15 mouse cellular contexts compared by ENCODE assay signal in the genomic region with DNA sequence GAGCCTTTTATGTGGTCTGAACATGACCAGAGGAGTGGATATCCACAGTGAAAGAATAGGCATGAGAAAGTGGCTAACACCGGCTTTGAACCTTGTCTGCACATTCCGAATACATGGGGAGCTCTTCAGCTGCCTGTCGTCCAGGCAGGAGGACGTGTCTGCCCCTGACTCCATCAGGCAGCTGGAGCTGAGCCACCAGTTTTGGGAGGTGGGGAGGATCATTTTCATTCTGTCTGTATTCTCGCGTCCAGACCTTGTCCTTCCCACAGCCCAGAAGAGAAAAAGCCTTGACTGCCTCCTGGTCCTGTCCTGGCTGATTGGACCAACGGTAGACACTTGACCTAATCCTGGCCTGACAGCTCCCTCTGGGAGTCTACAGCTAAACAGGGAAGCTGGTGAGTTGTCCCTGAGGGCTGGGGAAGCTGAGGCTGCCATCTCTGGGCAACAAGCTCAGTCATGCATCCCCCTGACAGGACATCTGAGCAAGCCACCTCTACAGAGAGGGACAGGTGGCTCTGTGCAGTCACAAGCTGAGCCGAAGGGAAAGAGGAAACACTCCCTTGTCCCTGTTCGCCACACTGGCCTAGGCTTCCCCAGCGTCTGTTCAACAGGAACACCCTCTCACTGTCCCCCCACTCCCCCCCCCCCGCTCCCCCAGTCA.
DNase-seq lines count a peak whose midpoint lies in the region; ATAC-seq and TF ChIP-seq lines count a peak whose summit lies in the region.
"Had no signal": no experiment of that assay in that cellular context is flagged by ENCODE, and none has a peak within 500 bp of the region (broad histone marks: within the 10 kb centered on the region; RNA-seq: fewer than 3 reads in every experiment).

No protein-coding gene starts in this region.

- H3K9me3 ChIP-seq in embryonic facial prominence, embryonic 14.5 days (ENCODE audit: control insufficient read depth, low read length) = no peaks in the 10 kb centered on the region
- no peaks in the 10 kb centered on the region for H3K9me3 ChIP-seq in hindbrain, postnatal 0 days (ENCODE audit: low read length)
- H3K9me3 ChIP-seq: heart, embryonic 10.5 days had no signal

- peaks cover 4% of the 10 kb centered on the region; the same call in 1 of the 2 replicates for H3K4me1 ChIP-seq in embryonic facial prominence, embryonic 14.5 days (ENCODE audit: control insufficient read depth, insufficient read depth, low read length)
- peaks cover 10% of the 10 kb centered on the region; the same call in 1 of the 2 replicates for H3K4me1 ChIP-seq in hindbrain, postnatal 0 days (ENCODE audit: insufficient read depth, low read length)

- no peaks in the 10 kb centered on the region; the same call in 1 of the 2 replicates for H3K27me3 ChIP-seq in embryonic facial prominence, embryonic 14.5 days (replicated peaks; ENCODE audit: control insufficient read depth, insufficient read depth, low read length)
- H3K27me3 ChIP-seq in hindbrain, postnatal 0 days (ENCODE audit: insufficient read depth, low read length) = no peaks in the 10 kb centered on the region

- no peak for TF ChIP-seq CTCF in left cerebral cortex, adult 2 months (IDR thresholded peaks at IDR 0.05)
- TF ChIP-seq CTCF in hindbrain, postnatal 0 days (IDR thresholded peaks at IDR 0.05; ENCODE audit: low read depth) = no peak

- no peaks in the 10 kb centered on the region for H3K36me3 ChIP-seq in embryonic facial prominence, embryonic 14.5 days (ENCODE audit: control insufficient read depth, insufficient read depth, low read length)
- no peaks in the 10 kb centered on the region for H3K36me3 ChIP-seq in hindbrain, postnatal 0 days (ENCODE audit: insufficient read depth, low read length)
- H3K36me3 ChIP-seq: heart, embryonic 10.5 days had no signal

- H3K9ac ChIP-seq in embryonic facial prominence, embryonic 14.5 days (ENCODE audit: low read depth, low read length) = no peak overlapping the region
- no peak overlapping the region for H3K9ac ChIP-seq in hindbrain, postnatal 0 days (replicated peaks; ENCODE audit: low read length)
- H3K9ac ChIP-seq: lung, embryonic 14.5 days had no signal

- no peak overlapping the region for H3K27ac ChIP-seq in left cerebral cortex, adult 2 months
- no peak overlapping the region for H3K27ac ChIP-seq in embryonic facial prominence, embryonic 14.5 days (replicated peaks; ENCODE audit: low read depth, low read length)
- peak overlapping the region; percentile 49 for H3K27ac ChIP-seq in hindbrain, postnatal 0 days
- H3K27ac ChIP-seq: heart, embryonic 10.5 days had no signal

- no peak overlapping the region for H3K4me3 ChIP-seq in left cerebral cortex, adult 2 months
- no peak overlapping the region for H3K4me3 ChIP-seq in embryonic facial prominence, embryonic 14.5 days (ENCODE audit: low read depth, low read length)
- no peak overlapping the region for H3K4me3 ChIP-seq in hindbrain, postnatal 0 days (ENCODE audit: low read length)
- H3K4me3 ChIP-seq: heart, embryonic 10.5 days had no signal

- intact Hi-C loops in left cerebral cortex, postnatal 4 days (cut with DNase I) = no loop called here
- intact Hi-C loops in left cerebral cortex, adult 2 months (cut with DNase I) = no loop called here

- no peak overlapping the region for H3K4me2 ChIP-seq in embryonic facial prominence, embryonic 14.5 days (ENCODE audit: low read depth, low read length)
- H3K4me2 ChIP-seq in hindbrain, postnatal 0 days (ENCODE audit: low read depth, low read length) = no peak overlapping the region
- H3K4me2 ChIP-seq: lung, embryonic 14.5 days had no signal

- peak; percentile 63 for DNase-seq in left cerebral cortex, postnatal 4 days
- DNase-seq in left cerebral cortex, adult 2 months (ENCODE audit: extremely low spot score in 1 of 2, low spot score in 2 of 2) = no peak
- DNase-seq in embryonic facial prominence, embryonic 14.5 days (ENCODE audit: low spot score) = no peak
- peak; percentile 55 for DNase-seq in hindbrain, postnatal 0 days (ENCODE audit: low spot score)
- peak; percentile 62 for DNase-seq in retina, postnatal 1 day
- no peak for DNase-seq in adrenal gland, adult 2 months
- DNase-seq in adrenal gland, postnatal 25 days = no peak
- DNase-seq: cerebellum, adult 8-10 months; heart, postnatal 36 days; kidney, adult 8-10 months; liver; lung, embryonic 14.5 days; spleen, adult 18-20 months had no signal

- ATAC-seq in embryonic facial prominence, embryonic 14.5 days (ENCODE audit: low read depth) = 0 out of 2 replicates have a peak, but pooled peaks have one; percentile 19
- ATAC-seq in hindbrain, postnatal 0 days = peak; percentile 37; the same call in 1 of the 2 replicates
- ATAC-seq: Patski had no signal

- WGBS in embryonic facial prominence, embryonic 14.5 days = 17% methylated on average over 11 of the region's 11 CpGs
- 19% methylated on average over 11 of the region's 11 CpGs for WGBS in hindbrain, postnatal 0 days

Comparison
In these comparisons a context has a peak if more than half of its experiments do, and no peak if none do; other contexts are left out.
1. DNase-seq: peak in left cerebral cortex, postnatal 4 days (single experiment), hindbrain, postnatal 0 days (single experiment) and retina, postnatal 1 day (single experiment); none in left cerebral cortex, adult 2 months (0 of 2), embryonic facial prominence, embryonic 14.5 days (single experiment), adrenal gland, adult 2 months (single experiment) and adrenal gland, postnatal 25 days (single experiment).